Mouse (Mus musculus) liver, embryonic 15.5 days (tissue): ENCODE data around the gene Klhl26. TPM values are rescaled to one million over a fixed set of nuclear protein-coding genes. Genes with fewer than 3 reads are reported as not detected.

Experiments used
- ATAC-seq: fragments of 200-750 bp; cut with Nextera tagmentation; 2 replicates; pipeline ENCODE4 v1.8.0; 2017; ENCODE audit warnings: moderate number of reproducible peaks, mild to moderate bottlenecking, moderate library complexity; ENCODE audit not compliant: insufficient read depth
- H3K27ac ChIP-seq: fragments of 300-500 bp; sonication (generic); replicated peaks from 2 replicates; pipeline ENCODE4 v1.5.1; 2015; ENCODE audit warnings: mild to moderate bottlenecking, inconsistent platforms
- H3K27me3 ChIP-seq: fragments of 300-500 bp; sonication (generic); 2 replicates; pipeline ENCODE4 v1.6.1; 2015; ENCODE audit warnings: mild to moderate bottlenecking, inconsistent platforms
- H3K36me3 ChIP-seq: fragments of 300-500 bp; sonication (generic); replicated peaks from 2 replicates; pipeline ENCODE4 v1.6.1; 2015; ENCODE audit warnings: moderate library complexity, mild to moderate bottlenecking, inconsistent platforms
- H3K4me1 ChIP-seq: fragments of 300-500 bp; sonication (generic); replicated peaks from 2 replicates; pipeline ENCODE4 v1.6.1; 2015; ENCODE audit warnings: inconsistent platforms
- H3K4me2 ChIP-seq: fragments of 300-500 bp; sonication (generic); 2 replicates; pipeline ENCODE4 v1.6.1; 2015; ENCODE audit warnings: moderate library complexity, mild to moderate bottlenecking, inconsistent platforms
- H3K4me3 ChIP-seq: fragments of 300-500 bp; sonication (generic); replicated peaks from 2 replicates; pipeline ENCODE4 v1.5.1; 2015; ENCODE audit warnings: mild to moderate bottlenecking, inconsistent platforms
- H3K9ac ChIP-seq: fragments of 300-500 bp; sonication (generic); 2 replicates; pipeline ENCODE4 v1.6.1; 2015; ENCODE audit warnings: moderate library complexity, mild to moderate bottlenecking, inconsistent platforms
- H3K9me3 ChIP-seq: fragments of 300-500 bp; sonication (generic); replicated peaks from 2 replicates; pipeline ENCODE4 v1.6.1; 2016; ENCODE audit warnings: inconsistent platforms
- WGBS: fragments of 180-500 bp; shearing (Covaris S2); methylation state at CpG from one replicate; pipeline ENCODE4 v1.1.7; 2015; ENCODE audit warnings: mixed read lengths; ENCODE audit not compliant: insufficient replicate concordance; 5-methylcytosine and 5-hydroxymethylcytosine counted together
- polyA plus RNA-seq: library from polyadenylated mRNA; unstranded; fragments of >200 nt; fragmentation: Nextera tagmentation; extraction: Ambion mirVana; gene quantifications from 2 replicates; pipeline ENCODE4 v1.2.1, GENCODE M21; 2015

Gene Klhl26
- polyA plus RNA-seq, 1 experiment from 2014 or later = 6.4 TPM

GRCm38 (mm10) chr8:70439848-70440179 lies 37.0 kb downstream of the Klhl26 start:
- Histone ChIP-seq H3K9ac (peak overlapping the region; percentile 70), H3K4me2 (peak overlapping the region; percentile 96), H3K4me1 (peaks cover 55% of the 10 kb centered on the region), H3K36me3 (no peaks in the 10 kb centered on the region), H3K27me3 (0 out of 2 replicates have a peak, but pooled peaks cover 4% of the 10 kb centered on the region), H3K4me3 (peak overlapping the region; percentile 74), H3K9me3 (no peaks in the 10 kb centered on the region), H3K27ac (peak overlapping the region; percentile 79)
- 4% methylated on average over 7 of the region's 7 CpGs for WGBS
- no peak for ATAC-seq

- Histone ChIP-seq H3K4me3 (peak within 1 kb of the TSS; percentile 74), H3K9ac (peak within 1 kb of the TSS; percentile 70), H3K9me3 (no peaks in the 10 kb centered on the region), H3K4me2 (peak within 1 kb of the TSS; percentile 96), H3K27me3 (0 out of 2 replicates have a peak, but pooled peaks cover 4% of the 10 kb centered on the region), H3K27ac (peak within 1 kb of the TSS; percentile 85), H3K4me1 (peaks cover 55% of the 10 kb centered on the region), H3K36me3 (no peaks in the 10 kb centered on the region)
- 1% methylated on average over 70 of the region's 70 CpGs for WGBS
- ATAC-seq = peak; percentile 96
Measured at GRCm38 (mm10) chr8:70439055-70439847, 37.5 kb downstream of the Klhl26 start, which contains the start of gene Crtc1. TSS of gene Crtc1 (minus strand) at chr8:70439579.

- peak overlapping the region; percentile 64; the same call in 1 of the 2 replicates for H3K9ac ChIP-seq
Measured at GRCm38 (mm10) chr8:70438423-70438822, 38.3 kb downstream of the Klhl26 start.

GRCm38 (mm10) chr8:70435156-70435555 lies 41.6 kb downstream of the Klhl26 start:
- Histone ChIP-seq H3K9ac (no peak overlapping the region), H3K4me3 (no peak overlapping the region), H3K4me2 (no peak overlapping the region), H3K36me3 (no peaks in the 10 kb centered on the region), H3K27me3 (no peaks in the 10 kb centered on the region), H3K9me3 (no peaks in the 10 kb centered on the region), H3K4me1 (peaks cover 46% of the 10 kb centered on the region), H3K27ac (no peak overlapping the region)
- ATAC-seq = no peak
- WGBS = 79% methylated on average over 5 of the region's 5 CpGs

More at GRCm38 (mm10) chr8:70438423-70438822, 38.3 kb downstream of the Klhl26 start:
- H3K36me3 ChIP-seq = no peaks in the 10 kb centered on the region
- 69% methylated on average over 2 of the region's 2 CpGs for WGBS
- peak overlapping the region; percentile 96 for H3K4me2 ChIP-seq
- 0 out of 2 replicates have a peak, but pooled peaks cover 4% of the 10 kb centered on the region for H3K27me3 ChIP-seq
- H3K4me1 ChIP-seq = peaks cover 50% of the 10 kb centered on the region
- H3K9me3 ChIP-seq = no peaks in the 10 kb centered on the region
- no peak for ATAC-seq
- peak overlapping the region; percentile 74 for H3K4me3 ChIP-seq
- 0 out of 2 replicates have a peak overlapping the region, but pooled peaks have one; percentile 4 for H3K27ac ChIP-seq

- Histone ChIP-seq H3K4me2 (no peak overlapping the region), H3K36me3 (no peaks in the 10 kb centered on the region), H3K9me3 (no peaks in the 10 kb centered on the region), H3K27me3 (no peaks in the 10 kb centered on the region), H3K9ac (no peak overlapping the region), H3K27ac (0 out of 2 replicates have a peak overlapping the region, but pooled peaks have one; percentile 1), H3K4me1 (peaks cover 38% of the 10 kb centered on the region), H3K4me3 (no peak overlapping the region)
- ATAC-seq = peak; percentile 53
- WGBS = 50% methylated on average over 4 of the region's 4 CpGs
Measured at GRCm38 (mm10) chr8:70432991-70433536, 43.7 kb downstream of the Klhl26 start.

GRCm38 (mm10) chr8:70431213-70431612 lies 45.6 kb downstream of the Klhl26 start:
- no peak overlapping the region for H3K27ac ChIP-seq
- no peak overlapping the region for H3K9ac ChIP-seq
- H3K27me3 ChIP-seq = no peaks in the 10 kb centered on the region
- no peaks in the 10 kb centered on the region for H3K9me3 ChIP-seq
- ATAC-seq = no peak
- H3K36me3 ChIP-seq = no peaks in the 10 kb centered on the region
- no peak overlapping the region for H3K4me3 ChIP-seq
- 78% methylated on average over 4 of the region's 4 CpGs for WGBS
- no peak overlapping the region for H3K4me2 ChIP-seq
- peaks cover 41% of the 10 kb centered on the region for H3K4me1 ChIP-seq

GRCm38 (mm10) chr8:70426300-70426907 lies 50.4 kb downstream of the Klhl26 start:
- H3K27me3 ChIP-seq = no peaks in the 10 kb centered on the region
- H3K4me3 ChIP-seq = no peak overlapping the region
- ATAC-seq = no peak
- peak overlapping the region; percentile 35; the same call in 1 of the 2 replicates for H3K27ac ChIP-seq
- H3K4me2 ChIP-seq = no peak overlapping the region
- no peaks in the 10 kb centered on the region for H3K36me3 ChIP-seq
- no peaks in the 10 kb centered on the region for H3K9me3 ChIP-seq
- H3K4me1 ChIP-seq = peaks cover 51% of the 10 kb centered on the region
- H3K9ac ChIP-seq = no peak overlapping the region
- WGBS = 45% methylated on average over 2 of the region's 2 CpGs

GRCm38 (mm10) chr8:70422722-70423121 lies 54.0 kb downstream of the Klhl26 start:
- 38% methylated on average over 2 of the region's 2 CpGs for WGBS
- Histone ChIP-seq H3K36me3 (no peaks in the 10 kb centered on the region), H3K9ac (no peak overlapping the region), H3K4me1 (peaks cover 68% of the 10 kb centered on the region), H3K9me3 (no peaks in the 10 kb centered on the region), H3K27ac (peak overlapping the region; percentile 70), H3K4me3 (no peak overlapping the region), H3K27me3 (no peaks in the 10 kb centered on the region), H3K4me2 (no peak overlapping the region)
- peak; percentile 79 for ATAC-seq

GRCm38 (mm10) chr8:70421349-70422104 lies 55.2 kb downstream of the Klhl26 start:
- Histone ChIP-seq H3K4me2 (peak overlapping the region; percentile 3; the same call in 1 of the 2 replicates), H3K9me3 (no peaks in the 10 kb centered on the region), H3K9ac (no peak overlapping the region), H3K27ac (peak overlapping the region; percentile 70), H3K4me3 (no peak overlapping the region), H3K27me3 (no peaks in the 10 kb centered on the region), H3K36me3 (no peaks in the 10 kb centered on the region), H3K4me1 (peaks cover 75% of the 10 kb centered on the region)
- ATAC-seq = no peak
- WGBS = 44% methylated on average over 18 of the region's 18 CpGs

- 43% methylated on average over 11 of the region's 11 CpGs for WGBS
- ATAC-seq = no peak
Measured at GRCm38 (mm10) chr8:70419879-70420643, 56.7 kb downstream of the Klhl26 start.

More at GRCm38 (mm10) chr8:70419879-70420643, 56.7 kb downstream of the Klhl26 start:
- Histone ChIP-seq H3K27me3 (no peaks in the 10 kb centered on the region), H3K36me3 (no peaks in the 10 kb centered on the region), H3K4me2 (no peak overlapping the region), H3K9me3 (no peaks in the 10 kb centered on the region), H3K27ac (peak overlapping the region; percentile 14; the same call in 1 of the 2 replicates), H3K4me3 (no peak overlapping the region), H3K9ac (no peak overlapping the region), H3K4me1 (peaks cover 78% of the 10 kb centered on the region)
